Mouse (Mus musculus) neural tube, embryonic 15.5 days (tissue): ENCODE results near the gene Tbx3. TPM values are rescaled to one million over a fixed set of nuclear protein-coding genes. Genes with fewer than 3 reads are reported as not detected.

ENCODE experiments used
- ATAC-seq: fragments of 200-750 bp; cut with Nextera tagmentation; 2 replicates; pipeline ENCODE4 v1.8.0; 2017; ENCODE audit warnings: mild to moderate bottlenecking, moderate TSS enrichment, moderate library complexity; ENCODE audit not compliant: low FRiP score
- H3K27ac ChIP-seq: fragments of 300-500 bp; sonication (generic); replicated peaks from 2 replicates; pipeline ENCODE4 v1.5.1; 2015; ENCODE audit warnings: mild to moderate bottlenecking, inconsistent platforms
- H3K27me3 ChIP-seq: fragments of 300-500 bp; sonication (generic); replicated peaks from 2 replicates; pipeline ENCODE4 v1.6.1; 2015; ENCODE audit warnings: inconsistent platforms
- H3K36me3 ChIP-seq: fragments of 300-500 bp; sonication (generic); 2 replicates; pipeline ENCODE4 v1.6.1; 2015; ENCODE audit warnings: inconsistent platforms
- H3K4me1 ChIP-seq: fragments of 300-500 bp; sonication (generic); 2 replicates; pipeline ENCODE4 v1.6.1; 2015; ENCODE audit warnings: inconsistent platforms
- H3K4me2 ChIP-seq: fragments of 300-500 bp; sonication (generic); 2 replicates; pipeline ENCODE4 v1.6.1; 2015; ENCODE audit warnings: inconsistent platforms, mild to moderate bottlenecking, moderate library complexity
- H3K4me3 ChIP-seq: fragments of 300-500 bp; sonication (generic); replicated peaks from 2 replicates; pipeline ENCODE4 v1.5.1; 2015; ENCODE audit warnings: mild to moderate bottlenecking, inconsistent platforms
- H3K9ac ChIP-seq: fragments of 300-500 bp; sonication (generic); replicated peaks from 2 replicates; pipeline ENCODE4 v1.6.1; 2015; ENCODE audit warnings: mild to moderate bottlenecking, inconsistent platforms
- H3K9me3 ChIP-seq: fragments of 300-500 bp; sonication (generic); replicated peaks from 2 replicates; pipeline ENCODE4 v1.6.1; 2016; ENCODE audit warnings: inconsistent platforms
- WGBS: fragments of 180-500 bp; shearing (Covaris S2); methylation state at CpG from one replicate; pipeline ENCODE4 v1.1.7; 2015; ENCODE audit warnings: mixed read lengths; 5-methylcytosine and 5-hydroxymethylcytosine counted together
- polyA plus RNA-seq: library from polyadenylated mRNA; unstranded; fragments of >200 nt; fragmentation: Nextera tagmentation; extraction: Ambion mirVana; gene quantifications from 2 replicates; pipeline ENCODE4 v1.2.1, GENCODE M21; 2015

The Tbx3 gene
- 4.1 and 8.4 TPM in 2 replicates for polyA plus RNA-seq

DNA sequence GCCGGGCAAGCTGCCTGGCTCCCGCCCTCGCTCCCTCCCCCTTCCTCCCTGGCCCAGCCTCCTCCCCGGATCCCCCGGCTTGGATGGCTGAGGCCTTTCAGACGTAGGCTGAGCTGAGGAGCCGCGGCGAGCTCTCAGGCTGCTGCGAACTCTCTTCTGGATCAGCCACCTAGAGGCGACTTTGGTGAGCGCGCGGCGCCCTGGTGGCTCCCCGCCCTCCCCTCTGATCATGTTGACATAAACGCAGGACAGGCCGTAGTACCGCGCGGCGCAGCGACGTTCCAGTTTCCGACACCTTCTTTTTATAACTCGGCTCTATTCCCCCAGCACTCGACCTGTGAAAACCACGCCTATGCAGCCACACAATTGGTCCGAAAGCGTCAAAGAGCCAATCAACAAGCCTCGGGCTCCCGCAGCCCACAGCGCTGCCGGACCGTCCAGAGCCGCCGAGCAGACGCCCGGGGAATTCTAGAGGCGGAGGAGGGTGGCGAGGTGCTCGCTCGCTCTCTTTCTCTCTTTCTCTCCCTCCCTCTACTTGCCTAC, at the start of gene Tbx3:
TSS of gene Tbx3 (plus strand) at position 104 of the 543 bp plus-strand sequence.
- Histone ChIP-seq H3K4me1 (peaks cover 16% of the 10 kb centered on the region), H3K36me3 (no peaks in the 10 kb centered on the region), H3K27ac (peak within 1 kb of the TSS; percentile 67), H3K4me2 (peak within 1 kb of the TSS; percentile 58), H3K9ac (peak within 1 kb of the TSS; percentile 34; the same call in 1 of the 2 replicates), H3K27me3 (peaks cover 96% of the 10 kb centered on the region), H3K4me3 (peak within 1 kb of the TSS; percentile 29), H3K9me3 (no peaks in the 10 kb centered on the region)
- peak; percentile 94 for ATAC-seq
- WGBS = under 1% methylated on average over 42 of the region's 43 CpGs

DNA sequence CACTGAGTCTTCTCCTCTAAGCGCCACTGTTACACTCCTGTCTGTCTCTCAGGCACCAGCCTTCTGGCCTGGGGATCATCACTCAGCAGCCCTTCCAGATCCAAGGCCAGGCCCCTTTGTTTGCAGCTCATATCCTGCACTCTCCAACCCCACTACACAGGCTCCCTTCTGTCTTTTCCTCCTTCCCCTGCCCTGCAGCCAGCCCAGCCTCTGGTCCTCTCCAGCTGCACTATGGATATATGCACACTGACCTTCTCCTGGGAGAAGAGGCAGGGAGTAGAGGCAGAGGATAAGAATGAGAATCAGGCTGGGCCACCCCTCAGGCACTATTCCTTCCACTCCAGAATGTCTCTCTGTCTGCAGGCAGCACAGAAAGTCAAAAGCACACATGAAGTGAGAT, 48.4 kb upstream of the Tbx3 start:
- Histone ChIP-seq H3K27me3 (peaks cover 26% of the 10 kb centered on the region), H3K9me3 (no peaks in the 10 kb centered on the region), H3K4me3 (no peak overlapping the region), H3K4me1 (peaks cover 19% of the 10 kb centered on the region), H3K36me3 (no peaks in the 10 kb centered on the region), H3K9ac (no peak overlapping the region), H3K27ac (no peak overlapping the region), H3K4me2 (no peak overlapping the region)
- WGBS = 62% methylated on average over 1 of the region's 1 CpGs
- ATAC-seq = no peak

DNA sequence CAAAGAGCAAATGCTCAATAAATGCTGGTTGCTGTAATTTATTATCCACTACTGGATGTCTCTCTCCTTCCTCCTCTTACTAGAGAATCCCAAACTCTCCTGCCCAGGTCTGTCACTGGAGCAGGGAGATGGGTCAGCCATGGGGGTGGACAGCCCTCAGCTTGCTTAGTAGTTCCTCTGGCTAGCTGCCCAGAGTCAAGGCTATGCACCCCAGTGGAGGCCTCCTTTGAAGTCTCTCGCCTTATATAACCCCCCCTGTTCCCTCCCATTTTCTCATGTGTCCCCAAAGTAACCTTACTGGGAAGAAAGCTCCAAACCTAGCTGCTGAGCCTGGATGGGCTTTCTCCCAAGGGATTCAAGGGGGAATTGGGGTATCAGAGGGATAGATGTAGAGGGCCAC, 45.9 kb upstream of the Tbx3 start:
- Histone ChIP-seq H3K4me3 (no peak overlapping the region), H3K27ac (no peak overlapping the region), H3K9me3 (no peaks in the 10 kb centered on the region), H3K4me1 (peaks cover 22% of the 10 kb centered on the region), H3K36me3 (no peaks in the 10 kb centered on the region), H3K9ac (no peak overlapping the region), H3K27me3 (peaks cover 47% of the 10 kb centered on the region), H3K4me2 (no peak overlapping the region)
- no peak for ATAC-seq
- 13% methylated on average over 1 of the region's 1 CpGs for WGBS

DNA sequence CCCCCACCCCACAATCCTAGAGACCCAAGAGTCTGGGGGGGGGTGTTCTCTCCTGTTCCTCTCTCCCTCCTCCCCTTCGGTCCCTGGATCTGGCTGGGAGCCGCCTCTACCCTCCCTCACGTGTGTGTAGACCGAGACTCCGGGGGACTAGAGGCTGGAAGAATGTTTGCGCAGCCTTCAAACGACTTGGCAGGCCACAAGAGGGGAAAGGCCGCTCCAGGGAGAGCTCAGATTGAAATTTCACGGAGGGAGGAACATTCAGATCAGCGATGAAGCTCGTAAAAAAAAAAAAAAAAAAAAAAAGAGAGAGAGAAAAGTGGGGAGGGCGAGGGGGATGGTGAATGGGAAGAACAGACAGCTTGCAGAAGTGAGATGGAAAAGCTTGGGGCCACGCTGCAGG, 44.9 kb upstream of the Tbx3 start:
- H3K9ac ChIP-seq = no peak overlapping the region
- H3K4me2 ChIP-seq = no peak overlapping the region
- H3K27ac ChIP-seq = no peak overlapping the region
- H3K36me3 ChIP-seq = no peaks in the 10 kb centered on the region
- H3K4me1 ChIP-seq = peaks cover 19% of the 10 kb centered on the region
- H3K27me3 ChIP-seq = peaks cover 48% of the 10 kb centered on the region
- WGBS = under 1% methylated on average over 13 of the region's 13 CpGs
- ATAC-seq = no peak
- H3K4me3 ChIP-seq = no peak overlapping the region
- no peaks in the 10 kb centered on the region for H3K9me3 ChIP-seq

DNA sequence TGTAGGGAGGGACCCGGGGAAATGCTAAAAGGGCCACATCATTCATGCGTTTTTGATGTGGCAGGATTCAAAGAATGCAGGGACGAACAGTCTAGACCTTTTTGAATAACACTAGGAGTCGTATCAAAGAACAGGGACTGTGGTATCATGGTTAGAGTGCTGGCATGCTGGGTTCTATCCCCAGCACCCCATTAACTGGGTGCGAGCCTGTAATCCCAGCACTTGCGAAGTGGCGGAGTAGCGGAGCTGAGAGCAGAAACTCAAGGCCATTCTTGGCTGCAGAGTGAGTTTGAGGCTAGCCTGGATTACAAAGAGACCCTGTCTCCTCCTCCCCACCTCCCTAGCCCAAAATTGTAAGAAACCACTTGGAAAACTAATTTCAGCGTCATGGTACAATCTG, 44.3 kb upstream of the Tbx3 start:
- H3K36me3 ChIP-seq = no peaks in the 10 kb centered on the region
- H3K4me3 ChIP-seq = no peak overlapping the region
- no peak overlapping the region for H3K9ac ChIP-seq
- peaks cover 48% of the 10 kb centered on the region for H3K27me3 ChIP-seq
- ATAC-seq = no peak
- 12% methylated on average over 9 of the region's 9 CpGs for WGBS
- no peaks in the 10 kb centered on the region for H3K9me3 ChIP-seq
- H3K4me1 ChIP-seq = peaks cover 19% of the 10 kb centered on the region
- peak overlapping the region; percentile 45 for H3K4me2 ChIP-seq
- no peak overlapping the region for H3K27ac ChIP-seq

DNA sequence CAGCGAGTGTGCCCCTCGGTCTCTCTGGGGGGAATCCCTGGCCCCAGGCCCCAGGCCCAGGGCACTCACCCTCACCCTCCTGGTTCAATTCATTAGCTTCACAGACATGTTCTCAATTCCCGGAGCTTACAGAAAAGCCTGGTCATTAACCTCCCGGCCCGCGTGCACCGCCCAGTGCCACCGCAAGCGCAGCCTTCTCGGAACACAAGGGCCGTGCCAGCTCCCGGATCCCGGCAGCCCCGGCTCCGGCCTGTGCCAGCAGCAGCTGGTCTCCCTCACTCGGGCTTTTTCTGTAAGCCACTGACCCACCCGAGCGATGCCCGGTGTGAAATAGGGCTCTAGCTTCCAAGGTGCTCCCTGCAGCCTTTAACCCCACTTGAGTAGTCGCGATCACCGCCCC, 43.8 kb upstream of the Tbx3 start:
- no peak overlapping the region for H3K27ac ChIP-seq
- peak overlapping the region; percentile 16 for H3K4me3 ChIP-seq
- H3K4me2 ChIP-seq = peak overlapping the region; percentile 45
- no peak for ATAC-seq
- no peaks in the 10 kb centered on the region for H3K36me3 ChIP-seq
- H3K27me3 ChIP-seq = peaks cover 48% of the 10 kb centered on the region
- WGBS = 2% methylated on average over 22 of the region's 22 CpGs
- peaks cover 19% of the 10 kb centered on the region for H3K4me1 ChIP-seq
- H3K9me3 ChIP-seq = no peaks in the 10 kb centered on the region
- H3K9ac ChIP-seq = no peak overlapping the region

DNA sequence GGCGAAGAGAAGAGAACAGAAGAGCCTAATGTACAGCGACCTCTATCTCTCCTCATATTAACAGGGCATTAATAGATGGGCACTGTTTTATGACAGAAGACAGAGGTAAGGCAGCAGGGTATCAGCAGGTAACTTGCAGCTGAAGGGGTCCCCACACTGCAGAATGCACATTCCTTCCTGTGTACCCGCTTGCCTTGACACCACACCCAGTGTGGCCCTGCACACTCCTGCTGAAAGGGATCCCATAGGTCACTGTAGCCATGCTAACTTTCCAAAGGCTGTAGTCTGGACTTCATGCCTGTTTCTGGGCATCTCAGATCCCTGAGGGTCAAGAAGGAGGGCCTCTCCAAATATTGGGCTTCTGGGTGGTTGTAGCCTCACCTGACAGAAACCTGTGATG, 42.4 kb upstream of the Tbx3 start:
- Histone ChIP-seq H3K9me3 (no peaks in the 10 kb centered on the region), H3K4me1 (peaks cover 19% of the 10 kb centered on the region), H3K4me3 (no peak overlapping the region), H3K27me3 (peaks cover 48% of the 10 kb centered on the region), H3K9ac (no peak overlapping the region), H3K36me3 (no peaks in the 10 kb centered on the region), H3K27ac (no peak overlapping the region), H3K4me2 (no peak overlapping the region)
- 69% methylated on average over 3 of the region's 3 CpGs for WGBS
- no peak for ATAC-seq

DNA sequence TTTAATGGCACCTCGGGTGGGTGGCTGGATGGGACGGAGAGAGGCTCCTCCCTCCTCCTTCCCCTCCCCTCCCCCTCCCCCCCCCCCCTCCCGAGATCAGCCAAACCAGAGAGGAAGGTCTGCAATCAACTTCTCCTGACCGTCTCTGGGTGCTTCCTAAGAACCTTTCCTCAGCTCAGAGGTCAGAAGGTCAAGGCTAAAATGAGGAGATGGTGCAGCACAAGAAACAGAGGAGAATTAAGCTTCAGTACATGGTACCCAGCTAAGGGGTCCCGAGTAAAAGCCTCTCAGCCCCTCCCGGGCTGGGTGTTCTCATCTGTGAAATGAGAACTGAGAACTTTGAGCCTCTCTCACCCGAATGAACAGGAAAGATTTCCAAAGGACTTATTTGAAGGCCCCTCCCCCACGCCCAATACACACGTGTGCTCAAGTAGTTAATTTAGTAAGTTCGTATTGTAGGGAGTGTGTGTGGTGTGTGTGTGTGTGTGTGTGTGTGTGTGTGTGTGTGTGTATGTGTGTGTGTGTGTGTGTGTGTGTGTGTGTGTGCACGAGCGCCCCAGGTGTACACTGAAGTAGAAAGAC, 41.6 kb upstream of the Tbx3 start:
- H3K4me3 ChIP-seq = no peak overlapping the region
- WGBS = 11% methylated on average over 9 of the region's 12 CpGs

DNA sequence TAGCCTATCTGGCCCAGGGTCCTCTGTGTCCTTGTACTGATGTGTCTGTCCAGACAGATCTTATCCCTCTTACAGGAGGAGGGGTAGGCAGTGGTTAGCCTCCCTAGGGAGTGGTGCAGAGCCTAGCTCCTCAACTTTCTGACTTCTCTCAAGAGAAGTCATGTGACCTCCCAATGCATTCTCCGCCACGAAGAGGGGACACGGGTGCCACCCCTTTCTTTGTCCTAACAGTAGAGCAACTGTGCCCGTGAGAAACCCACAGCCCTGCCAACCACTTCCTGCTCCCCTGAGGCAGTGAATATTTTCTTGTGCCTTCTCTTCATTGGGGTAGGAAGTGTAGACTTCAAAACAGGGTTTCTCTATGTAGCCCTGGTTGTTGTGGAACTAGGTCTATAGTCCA, 36.9 kb upstream of the Tbx3 start:
- Histone ChIP-seq H3K4me2 (no peak overlapping the region), H3K27ac (no peak overlapping the region), H3K36me3 (no peaks in the 10 kb centered on the region), H3K4me3 (no peak overlapping the region), H3K27me3 (peaks cover 7% of the 10 kb centered on the region; the same call in 1 of the 2 replicates), H3K4me1 (no peaks in the 10 kb centered on the region; the same call in 1 of the 2 replicates), H3K9me3 (no peaks in the 10 kb centered on the region), H3K9ac (no peak overlapping the region)
- WGBS = 87% methylated on average over 4 of the region's 4 CpGs
- ATAC-seq = no peak

More for the DNA sequence above, 41.6 kb upstream of the Tbx3 start:
- Histone ChIP-seq H3K9me3 (no peaks in the 10 kb centered on the region), H3K36me3 (no peaks in the 10 kb centered on the region), H3K9ac (no peak overlapping the region), H3K4me2 (no peak overlapping the region), H3K4me1 (peaks cover 19% of the 10 kb centered on the region), H3K27me3 (peaks cover 48% of the 10 kb centered on the region), H3K27ac (no peak overlapping the region)
- ATAC-seq = no peak

DNA sequence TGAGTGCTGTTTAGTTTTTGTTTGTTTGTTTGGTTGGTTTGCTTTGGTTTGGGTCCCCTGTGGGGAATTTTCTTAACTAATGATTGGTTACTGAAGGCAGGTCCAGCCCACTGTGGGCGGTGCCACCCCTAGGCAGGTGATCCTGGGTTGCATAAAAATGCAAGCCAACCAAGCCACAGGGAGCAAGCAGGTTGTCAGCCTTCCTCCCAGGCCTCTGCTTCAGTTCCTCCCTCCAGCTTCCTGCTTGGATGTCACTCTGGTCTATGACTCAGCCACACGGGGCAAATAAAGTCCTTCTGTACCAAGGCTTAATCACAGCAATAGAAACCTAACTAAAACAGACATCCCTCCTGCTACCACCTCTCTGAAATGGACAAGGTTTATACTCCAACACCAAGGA, 35.6 kb upstream of the Tbx3 start:
- Histone ChIP-seq H3K4me2 (no peak overlapping the region), H3K9ac (no peak overlapping the region), H3K9me3 (no peaks in the 10 kb centered on the region), H3K4me3 (no peak overlapping the region), H3K4me1 (no peaks in the 10 kb centered on the region), H3K36me3 (no peaks in the 10 kb centered on the region), H3K27ac (no peak overlapping the region), H3K27me3 (no peaks in the 10 kb centered on the region; the same call in 1 of the 2 replicates)
- WGBS = 63% methylated on average over 2 of the region's 2 CpGs
- no peak for ATAC-seq

DNA sequence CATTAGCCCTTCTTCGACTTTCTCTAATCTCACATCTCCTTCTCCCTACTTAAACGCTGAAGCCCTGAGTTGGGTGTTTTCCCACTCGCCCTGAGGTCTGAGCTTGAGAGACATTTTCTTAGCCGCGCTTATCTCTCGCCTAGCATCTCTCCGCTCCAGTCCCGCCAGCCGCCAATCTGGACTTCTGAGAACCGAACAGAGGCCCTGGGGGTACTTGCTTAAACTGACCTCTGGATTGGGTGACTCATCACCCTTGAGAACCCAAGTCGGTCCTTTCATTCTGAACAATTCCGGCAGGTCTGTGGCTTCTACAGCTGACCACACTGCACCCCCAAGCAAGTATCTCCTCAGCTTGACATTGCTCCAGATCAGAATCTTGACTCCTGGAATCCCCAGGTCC, 32.2 kb upstream of the Tbx3 start:
- no peak overlapping the region for H3K4me3 ChIP-seq
- H3K9ac ChIP-seq = no peak overlapping the region
- H3K4me2 ChIP-seq = no peak overlapping the region
- peaks cover 13% of the 10 kb centered on the region for H3K4me1 ChIP-seq
- WGBS = 74% methylated on average over 12 of the region's 12 CpGs
- no peak overlapping the region for H3K27ac ChIP-seq
- no peaks in the 10 kb centered on the region for H3K36me3 ChIP-seq
- H3K9me3 ChIP-seq = no peaks in the 10 kb centered on the region
- ATAC-seq = no peak
- H3K27me3 ChIP-seq = peaks cover 8% of the 10 kb centered on the region; the same call in 1 of the 2 replicates

DNA sequence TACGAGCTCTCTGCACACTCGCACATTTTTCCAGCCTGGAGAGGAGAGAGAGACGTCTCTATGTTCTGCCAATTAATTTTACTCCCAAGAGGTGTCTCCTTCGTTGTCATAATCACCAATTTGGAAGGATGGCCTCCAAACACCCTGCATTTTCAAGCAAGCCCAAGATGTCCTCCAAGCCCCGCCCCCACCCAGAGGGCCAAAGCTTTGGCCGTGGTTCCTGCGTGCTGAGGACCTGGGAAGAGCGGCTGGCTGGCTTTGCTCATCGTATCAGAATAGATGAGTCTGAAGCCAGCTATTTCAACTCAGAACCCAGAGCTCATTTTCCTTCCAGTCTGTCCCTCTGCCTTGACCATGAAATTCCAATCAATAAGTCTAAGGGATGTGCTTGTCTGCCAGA, 29.4 kb upstream of the Tbx3 start:
- H3K4me1 ChIP-seq = peaks cover 13% of the 10 kb centered on the region
- H3K4me3 ChIP-seq = no peak overlapping the region
- H3K4me2 ChIP-seq = no peak overlapping the region
- H3K27ac ChIP-seq = no peak overlapping the region
- WGBS = 50% methylated on average over 9 of the region's 9 CpGs
- H3K9me3 ChIP-seq = no peaks in the 10 kb centered on the region
- H3K27me3 ChIP-seq = peaks cover 8% of the 10 kb centered on the region
- ATAC-seq = no peak
- no peak overlapping the region for H3K9ac ChIP-seq
- H3K36me3 ChIP-seq = no peaks in the 10 kb centered on the region
